Mouse (Mus musculus): ENCODE data around the gene Gk. TPM values are rescaled to one million over a fixed set of nuclear protein-coding genes. Genes with fewer than 3 reads are reported as not detected.

Gk gene
- total RNA-seq, 2 experiments from 2014 or later = 31.0 to 55.2 TPM

Other genes starting within 250 kb of the Gk start
- gene Tab3, start 202.8 kb downstream of the Gk start, total RNA-seq (2021) = 10 to 100 TPM in 1 of 2 experiments, 1 to 10 TPM in 1; 9.1 to 11.6 TPM
- under 1 TPM; 0.17 to 0.58 TPM for gene 5430427O19Rik, start 93.5 kb upstream of the Gk start, total RNA-seq (2021)